Mouse (Mus musculus) heart, postnatal 14 days (tissue): ENCODE measurements around the gene Med16. TPM values are rescaled to one million over a fixed set of nuclear protein-coding genes. Genes with fewer than 3 reads are reported as not detected.

Source experiments
- DNase-seq, 2 experiments: peaks; one replicate each; pipeline ENCODE4 v3.0.0; 2021 to 2022
- intact Hi-C: fragments of 180-260 bp; cut with DNase I; formaldehyde crosslinking; loops from one replicate; pipeline ENCODE4 v1.15.1; 2025
- long read RNA-seq, 2 experiments: library from polyadenylated mRNA; stranded (forward); transcript quantifications; one replicate each; pipeline ENCODE4 v2.0.0; 2021
- total RNA-seq, 2 experiments: library from RNA; stranded (reverse); gene quantifications; 2 replicates each; pipeline ENCODE4 v1.2.3; 2021

The Med16 gene
- total RNA-seq, result 10 to 100 TPM; 48.3 to 51.5 TPM
- long read RNA-seq, experiment 1, transcript Med16-204 (15 exons, 2,950 nt), result major isoform, 54 of 82 reads
- long read RNA-seq, experiment 1, transcript Med16-201 (15 exons, 3,197 nt), result minor isoform, 8 of 82 reads
- long read RNA-seq, experiment 1, partial matches to known transcripts, result 14 of 82 reads
- long read RNA-seq, experiment 1, other reads (novel, unspliced or antisense), result 6 of 82 reads
- long read RNA-seq, experiment 2, transcript Med16-204 (15 exons, 2,950 nt), result major isoform, 69 of 93 reads
- long read RNA-seq, experiment 2, transcript Med16-201 (15 exons, 3,197 nt), result minor isoform, 6 of 93 reads
- long read RNA-seq, experiment 2, partial matches to known transcripts, result 13 of 93 reads
- long read RNA-seq, experiment 2, other reads (novel, unspliced or antisense), result 5 of 93 reads

- DNase-seq, result peak; percentile 93 to 96
Measured at GRCm38 (mm10) chr10:79908167-79909091, at the start of gene Med16. TSS of gene Med16 (minus strand) at chr10:79908923.

GRCm38 (mm10) chr10:79958140-79958816 lies 49.6 kb upstream of the Med16 start:
- peak; percentile 84 to 89 for DNase-seq
- intact Hi-C loops, result loop anchor here (1.0 kb wide), 1 partner anchor 33 kb away; no protein-coding TSS in a partner anchor

More at GRCm38 (mm10) chr10:79908167-79909091, at the start of gene Med16:
- intact Hi-C loops, result no loop called here

GRCm38 (mm10) chr10:79956643-79957154 lies 48.0 kb upstream of the Med16 start:
- intact Hi-C loops, result loop anchor here (2.0 kb wide), 2 partner anchors 64 to 122 kb away; no protein-coding TSS in a partner anchor
- DNase-seq, result no peak

GRCm38 (mm10) chr10:79955691-79956090 lies 47.0 kb upstream of the Med16 start:
- intact Hi-C loops, result loop anchor here (2.0 kb wide), 2 partner anchors 63 to 121 kb away; no protein-coding TSS in a partner anchor
- no peak for DNase-seq

- intact Hi-C loops, result no loop called here
- peak; percentile 44 to 52 for DNase-seq
Measured at GRCm38 (mm10) chr10:79953946-79954345, 45.2 kb upstream of the Med16 start.

- DNase-seq, result no peak
- intact Hi-C loops, result no loop called here
Measured at GRCm38 (mm10) chr10:79950661-79951060, 41.9 kb upstream of the Med16 start.

GRCm38 (mm10) chr10:79949873-79950272 lies 41.1 kb upstream of the Med16 start:
- DNase-seq, result no peak
- intact Hi-C loops, result no loop called here

- intact Hi-C loops, result no loop called here
- no peak for DNase-seq
Measured at GRCm38 (mm10) chr10:79947502-79947901, 38.8 kb upstream of the Med16 start.

- intact Hi-C loops, result no loop called here
- DNase-seq, result no peak
Measured at GRCm38 (mm10) chr10:79946752-79947322, 38.1 kb upstream of the Med16 start.

- DNase-seq, result no peak
- intact Hi-C loops, result no loop called here
Measured at GRCm38 (mm10) chr10:79945507-79946234, 36.9 kb upstream of the Med16 start.

- no peak for DNase-seq
- intact Hi-C loops, result no loop called here
Measured at GRCm38 (mm10) chr10:79943471-79943901, 34.8 kb upstream of the Med16 start.

GRCm38 (mm10) chr10:79942988-79943387 lies 34.3 kb upstream of the Med16 start:
- DNase-seq, result no peak
- intact Hi-C loops, result no loop called here

- DNase-seq, result peak; percentile 32 to 36
- intact Hi-C loops, result no loop called here
Measured at GRCm38 (mm10) chr10:79940749-79941148, 32.0 kb upstream of the Med16 start.

GRCm38 (mm10) chr10:79937775-79938526 lies 29.2 kb upstream of the Med16 start:
- intact Hi-C loops, result no loop called here
- no peak for DNase-seq

GRCm38 (mm10) chr10:79936911-79937441 lies 28.3 kb upstream of the Med16 start:
- intact Hi-C loops, result no loop called here
- peak; percentile 83 to 86 for DNase-seq

- intact Hi-C loops, result no loop called here
- DNase-seq, result no peak
Measured at GRCm38 (mm10) chr10:79936284-79936910, 27.7 kb upstream of the Med16 start.

GRCm38 (mm10) chr10:79934794-79935569 lies 26.3 kb upstream of the Med16 start:
- DNase-seq, result no peak
- intact Hi-C loops, result no loop called here
